Mouse (Mus musculus): ENCODE data around the gene Scrn1. TPM values are rescaled to one million over a fixed set of nuclear protein-coding genes. Genes with fewer than 3 reads are reported as not detected.

Gene Scrn1
- total RNA-seq, 2 experiments from 2014 or later = 161 to 164 TPM

DNA sequence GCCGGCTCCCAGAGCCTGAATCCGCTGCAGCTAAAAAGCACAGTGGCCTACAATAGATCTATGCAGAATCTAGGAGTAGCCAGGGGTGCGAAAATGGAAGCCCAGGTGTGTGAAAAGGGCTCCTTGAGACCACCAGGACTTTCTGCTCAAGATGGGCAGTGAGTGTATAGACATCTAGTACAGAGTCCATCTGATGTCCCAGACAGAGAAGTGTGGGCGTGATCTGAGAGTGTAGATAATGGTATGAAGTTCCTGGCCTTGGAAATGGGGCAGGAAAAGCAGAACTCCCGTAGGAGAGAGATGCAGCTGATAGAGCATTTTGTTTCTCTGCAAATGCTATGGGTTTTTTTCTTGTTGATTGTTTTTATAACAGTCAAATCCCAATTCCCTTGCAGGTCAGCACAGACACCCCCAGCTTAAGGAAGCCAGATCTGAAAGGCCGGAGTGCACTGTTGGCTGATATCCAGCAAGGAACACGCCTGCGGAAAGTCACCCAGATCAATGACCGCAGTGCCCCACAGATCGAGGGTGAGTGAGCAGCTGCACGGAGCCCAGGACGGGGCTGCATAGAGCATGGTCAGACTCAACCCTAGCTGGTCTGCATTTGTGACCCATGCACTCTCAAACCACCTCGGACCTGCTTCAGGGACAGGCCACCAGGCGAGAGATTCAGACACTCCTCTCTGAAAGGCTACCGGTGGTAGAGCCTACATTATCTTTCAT, 84.7 kb downstream of the Scrn1 start:
- no peak for DNase-seq (ENCODE audit: low spot score in 2 of 2)

DNA sequence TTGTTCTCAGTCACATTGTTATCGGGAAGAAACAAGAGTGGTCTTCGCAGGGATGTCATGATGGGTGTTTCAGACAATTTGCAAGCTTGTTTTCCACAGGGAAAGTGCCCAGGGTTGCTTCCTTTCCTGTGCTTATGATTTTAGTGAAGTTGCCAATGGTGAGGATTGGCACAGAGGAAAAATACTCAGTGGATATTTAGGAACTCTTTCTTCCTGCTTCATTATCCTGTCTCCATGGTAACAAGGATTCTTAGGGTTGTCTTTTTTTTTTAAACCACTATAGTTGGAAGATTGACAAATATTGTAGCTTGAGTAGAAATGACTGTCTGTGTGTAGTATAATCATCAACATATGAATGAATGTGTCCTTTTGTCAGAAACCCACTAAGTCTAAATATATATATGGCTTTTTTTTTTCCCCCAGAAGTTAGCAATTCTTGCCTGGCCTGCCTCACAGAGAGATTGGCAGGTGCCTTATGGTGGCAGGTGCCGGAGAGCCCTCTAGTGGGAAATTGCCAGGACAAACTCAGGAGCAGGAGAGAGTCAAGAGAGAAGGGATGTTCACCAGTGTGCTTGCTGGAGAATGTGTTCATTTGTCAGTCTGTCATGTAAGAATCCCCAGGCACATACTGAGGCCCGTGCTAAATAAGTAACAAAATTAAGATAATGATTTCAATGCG, 87.5 kb downstream of the Scrn1 start:
- no peak for DNase-seq (ENCODE audit: low spot score in 2 of 2)

- DNase-seq (ENCODE audit: low spot score in 2 of 2) = peak; percentile 36 to 37
Observed at GRCm38 (mm10) chr6:54475926-54476667, 90.2 kb downstream of the Scrn1 start.

- no peak for DNase-seq (ENCODE audit: low spot score in 2 of 2)
Observed at GRCm38 (mm10) chr6:54472846-54473715, 93.2 kb downstream of the Scrn1 start.

- no peak for DNase-seq (ENCODE audit: low spot score in 2 of 2)
Observed at GRCm38 (mm10) chr6:54471866-54472265, 94.4 kb downstream of the Scrn1 start.

DNA sequence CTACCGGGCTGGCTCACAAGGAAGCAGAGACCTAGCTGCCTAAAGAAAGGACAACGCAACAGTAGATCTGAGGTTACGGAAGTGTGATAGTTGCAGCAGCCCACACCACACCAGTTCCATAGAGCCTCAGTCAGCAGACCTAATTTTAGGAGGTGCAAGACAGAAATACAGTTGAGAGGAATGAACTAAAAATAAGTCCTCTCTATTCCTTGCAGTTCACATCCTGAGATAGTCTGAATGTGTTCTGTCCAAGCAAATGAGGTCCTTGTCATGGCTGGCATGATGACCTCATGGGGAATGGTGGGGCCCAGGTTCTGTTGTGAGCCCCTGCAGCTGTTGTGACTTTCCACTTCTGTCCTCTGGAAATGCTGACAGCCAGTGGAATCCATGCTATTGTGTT, 98.9 kb downstream of the Scrn1 start:
- DNase-seq (ENCODE audit: low spot score in 2 of 2) = no peak

DNA sequence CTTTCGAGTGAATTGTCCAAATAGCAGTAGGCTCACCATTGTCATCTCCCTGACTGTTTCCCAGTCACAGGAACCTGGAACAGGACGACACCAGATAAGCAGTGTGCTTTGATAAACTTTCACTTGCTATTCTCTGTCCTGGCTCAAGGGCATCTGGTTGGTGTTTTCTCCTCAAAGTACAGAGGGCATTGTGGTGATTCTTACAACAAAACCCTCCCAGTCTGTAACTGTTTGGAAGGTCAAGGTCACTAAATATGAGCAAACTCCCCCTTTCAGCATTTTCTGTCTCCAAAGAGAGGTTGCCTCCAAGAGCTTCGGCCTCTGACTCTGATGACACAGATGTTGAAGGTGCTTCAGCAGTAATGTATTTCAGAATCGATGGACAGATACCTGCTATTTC, 101.4 kb downstream of the Scrn1 start:
- no peak for DNase-seq (ENCODE audit: low spot score in 2 of 2)

- DNase-seq (ENCODE audit: low spot score in 2 of 2) = peak in 1 of 2 experiments; percentile 55
Observed at GRCm38 (mm10) chr6:54463701-54464458, 102.4 kb downstream of the Scrn1 start.

DNA sequence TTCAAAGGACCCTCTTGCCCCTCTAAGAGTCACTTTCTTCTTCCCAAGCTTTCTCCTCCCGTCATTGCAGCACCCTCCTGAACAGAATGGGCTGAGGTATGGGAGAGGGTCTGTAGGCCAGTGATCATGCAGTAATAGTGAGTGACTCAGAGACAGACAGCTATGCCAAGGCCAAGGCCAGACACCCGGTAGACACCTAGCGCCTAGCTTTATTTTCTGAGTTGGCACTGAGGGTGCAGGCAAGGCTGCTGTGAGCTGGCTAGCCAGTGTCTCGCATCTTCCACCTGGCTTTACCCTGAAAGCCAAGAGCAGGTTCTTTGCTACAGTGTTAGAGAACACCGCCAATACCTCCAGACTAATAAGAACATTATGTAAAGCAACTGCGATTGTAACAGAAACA, 103.5 kb downstream of the Scrn1 start:
- no peak for DNase-seq (ENCODE audit: low spot score in 2 of 2)

DNA sequence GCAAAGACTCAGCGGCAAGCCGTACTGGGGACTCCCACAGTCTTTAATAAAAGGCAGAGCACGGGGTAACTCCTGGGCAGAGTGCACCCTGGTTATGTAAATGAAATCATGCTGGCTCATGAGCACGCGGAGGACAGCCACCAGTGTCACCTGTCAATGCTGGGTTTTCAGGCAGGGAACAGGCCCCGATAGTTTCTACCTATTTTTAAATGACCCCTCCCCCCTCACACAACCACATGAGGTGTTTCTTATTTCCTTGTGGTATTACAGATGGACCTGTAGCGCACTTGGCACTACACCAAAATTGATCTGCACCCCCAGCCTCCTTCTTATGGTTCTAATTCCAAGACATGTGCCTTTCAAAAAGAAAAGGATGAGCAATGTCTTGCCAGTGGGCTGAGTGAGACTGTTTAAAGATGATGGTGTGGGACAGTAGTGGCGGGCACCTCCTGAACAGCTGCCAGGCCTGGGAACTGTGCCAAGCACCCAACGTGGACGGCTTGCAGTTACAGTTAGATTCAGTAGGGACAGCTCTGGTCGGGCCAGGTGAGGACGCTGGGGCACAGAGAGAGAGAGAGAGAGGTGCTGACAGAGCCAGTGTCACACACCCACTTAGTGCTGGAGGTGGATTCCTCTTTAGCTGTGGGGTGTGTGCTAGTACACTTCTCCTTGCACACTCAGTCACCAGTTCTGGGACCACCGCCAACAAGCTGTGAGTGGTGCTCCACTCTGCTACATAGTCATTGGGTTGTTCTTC, 105.2 kb downstream of the Scrn1 start:
- peak; percentile 41 to 51 for DNase-seq (ENCODE audit: low spot score in 2 of 2)

DNA sequence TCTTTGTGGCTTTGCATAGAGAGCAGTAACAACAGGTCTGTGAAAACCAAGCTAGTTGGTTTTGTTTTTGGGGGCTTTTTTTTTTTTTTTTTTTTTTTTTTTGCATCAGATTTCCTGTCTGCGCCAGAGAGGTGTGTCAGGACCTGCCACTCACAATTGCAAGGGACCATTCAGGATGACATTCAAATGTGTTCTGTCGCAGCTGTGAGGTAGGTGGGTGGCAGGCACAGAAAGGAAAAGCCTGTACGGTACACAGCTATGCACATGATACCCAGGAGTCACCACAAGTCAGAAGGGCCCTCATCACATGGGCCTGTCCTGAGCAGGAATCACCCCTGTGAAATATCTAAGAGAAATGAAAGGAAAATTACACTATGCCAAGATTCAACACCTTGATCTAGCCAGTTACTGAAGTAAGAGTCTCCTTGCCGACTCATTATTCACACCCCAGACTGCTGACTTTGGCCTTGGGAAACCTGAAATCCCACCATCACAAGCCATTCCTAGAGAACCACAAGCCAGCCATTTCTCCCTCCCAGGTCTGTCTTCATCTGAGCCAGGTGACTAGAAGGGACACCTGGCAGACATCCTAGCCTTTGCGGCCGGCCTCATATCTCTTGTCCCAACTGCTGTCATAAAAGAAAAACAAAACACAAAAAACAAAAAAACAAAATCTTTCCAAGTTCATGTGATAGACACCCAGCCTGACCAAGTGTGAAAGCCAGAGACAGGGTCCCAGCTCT, 105.9 kb downstream of the Scrn1 start:
- no peak for DNase-seq (ENCODE audit: low spot score in 2 of 2)

GRCm38 (mm10) chr6:54459661-54460060, 106.6 kb downstream of the Scrn1 start:
- DNase-seq (ENCODE audit: low spot score in 2 of 2) = no peak

Other genes starting within 250 kb of the Scrn1 start
- 1 to 10 TPM; 1.0 to 2.0 TPM for gene Prr15, start 240.7 kb downstream of the Scrn1 start, total RNA-seq (2021)
- 100 to 1,000 TPM; 137 to 139 TPM for gene Wipf3, start 136.9 kb downstream of the Scrn1 start, total RNA-seq (2021)
- 10 to 100 TPM in 1 of 2 experiments, 1 to 10 TPM in 1; 9.5 to 12.3 TPM for gene Plekha8, start 28.6 kb upstream of the Scrn1 start, total RNA-seq (2021)
- 10 to 100 TPM; 10.9 to 13.1 TPM for gene Fkbp14, start 30.8 kb upstream of the Scrn1 start, total RNA-seq (2021)
- 100 to 1,000 TPM; 218 to 231 TPM for gene Mturn, start 115.1 kb upstream of the Scrn1 start, total RNA-seq (2021)

Data from layer of hippocampus, postnatal 10 days (tissue).